Mouse (Mus musculus) thymus, adult 2 months (tissue): Measurements from ENCODE around the gene Ntrk2. TPM values are rescaled to one million over a fixed set of nuclear protein-coding genes. Genes with fewer than 3 reads are reported as not detected.

ENCODE experiments used
- DNase-seq: peaks from one replicate; pipeline ENCODE4 v3.0.0; 2021
- H3K27ac ChIP-seq: fragments of 200-500 bp; 2 replicates; pipeline ENCODE4 v1.5.1; 2012; ENCODE audit warnings: low read length, control low read depth; ENCODE audit not compliant: control insufficient read depth, insufficient read depth
- H3K27me3 ChIP-seq: fragments of 200-500 bp; 2 replicates; pipeline ENCODE4 v1.6.1; 2012; ENCODE audit warnings: mild to moderate bottlenecking, low read length, moderate library complexity, mixed read lengths; ENCODE audit not compliant: control insufficient read depth, insufficient read depth
- H3K36me3 ChIP-seq: fragments of 200-500 bp; 2 replicates; pipeline ENCODE4 v1.6.1; 2012; ENCODE audit warnings: mild to moderate bottlenecking, low read length, moderate library complexity; ENCODE audit not compliant: control insufficient read depth, insufficient read depth
- H3K4me1 ChIP-seq: fragments of 200-500 bp; replicated peaks from 2 replicates; pipeline ENCODE4 v1.6.1; 2012; ENCODE audit warnings: low read length; ENCODE audit not compliant: control insufficient read depth, insufficient read depth
- H3K4me3 ChIP-seq: fragments of 200-500 bp; 2 replicates; pipeline ENCODE4 v1.5.1; 2012; ENCODE audit warnings: mild to moderate bottlenecking, low read length, control low read depth, moderate library complexity; ENCODE audit not compliant: control insufficient read depth, insufficient read depth
- CTCF ChIP-seq: fragments of 200-500 bp; IDR thresholded peaks from 2 replicates; pipeline ENCODE4 v1.5.1; 2012; ENCODE audit warnings: mild to moderate bottlenecking, control low read depth, low read length, moderate library complexity, borderline replicate concordance; ENCODE audit not compliant: control insufficient read depth, poor library complexity, insufficient read depth; ENCODE audit errors: extremely low read depth
- POLR2A ChIP-seq: fragments of 200-500 bp; IDR thresholded peaks from 2 replicates; pipeline ENCODE4 v1.6.1; 2012; ENCODE audit warnings: mild to moderate bottlenecking, low read length, control low read depth, moderate library complexity; ENCODE audit not compliant: control insufficient read depth, poor library complexity, insufficient read depth; ENCODE audit errors: extremely low read depth
- WGBS: fragments of 180-500 bp; shearing (Covaris S2); methylation state at CpG from one replicate; pipeline ENCODE4 v1.1.7; 2018; 5-methylcytosine and 5-hydroxymethylcytosine counted together
- polyA plus RNA-seq: library from polyadenylated mRNA; depleted of rRNA; stranded (reverse); fragments of >200 nt; gene quantifications from 2 replicates; pipeline ENCODE4 v1.2.3, GENCODE M21; 2012

Gene Ntrk2
- polyA plus RNA-seq, 1 experiment = 5.7 TPM

- H3K4me1 ChIP-seq = no peaks in the 10 kb centered on the region
- H3K27ac ChIP-seq = no peak overlapping the region
- no peak overlapping the region for H3K4me3 ChIP-seq
- H3K27me3 ChIP-seq = no peaks in the 10 kb centered on the region
- no peaks in the 10 kb centered on the region for H3K36me3 ChIP-seq
- TF ChIP-seq POLR2A = no peak
- TF ChIP-seq CTCF = no peak
- 71% methylated on average over 21 of the region's 21 CpGs for WGBS
- DNase-seq = no peak
These were observed 339.5 kb downstream of the Ntrk2 start for GRCm38 (mm10) chr13:59145677-59146555.

GRCm38 (mm10) chr13:59146616-59147015 is 340.2 kb downstream of the Ntrk2 start:
- no peak for TF ChIP-seq CTCF
- TF ChIP-seq POLR2A = no peak
- no peak for DNase-seq
- Histone ChIP-seq H3K4me1 (no peaks in the 10 kb centered on the region), H3K27me3 (no peaks in the 10 kb centered on the region), H3K36me3 (no peaks in the 10 kb centered on the region), H3K27ac (no peak overlapping the region), H3K4me3 (no peak overlapping the region)
- WGBS = 93% methylated on average over 7 of the region's 7 CpGs

- Histone ChIP-seq H3K27me3 (no peaks in the 10 kb centered on the region), H3K27ac (no peak overlapping the region), H3K4me3 (no peak overlapping the region), H3K4me1 (no peaks in the 10 kb centered on the region), H3K36me3 (no peaks in the 10 kb centered on the region)
- TF ChIP-seq POLR2A (no peak), CTCF (no peak)
- no peak for DNase-seq
- 89% methylated on average over 4 of the region's 4 CpGs for WGBS
These were observed 341.6 kb downstream of the Ntrk2 start for GRCm38 (mm10) chr13:59147976-59148375.

GRCm38 (mm10) chr13:59148793-59149192 is 342.4 kb downstream of the Ntrk2 start:
- DNase-seq = no peak
- WGBS = 80% methylated on average over 10 of the region's 10 CpGs
- Histone ChIP-seq H3K27ac (no peak overlapping the region), H3K4me1 (no peaks in the 10 kb centered on the region), H3K36me3 (no peaks in the 10 kb centered on the region), H3K4me3 (no peak overlapping the region), H3K27me3 (no peaks in the 10 kb centered on the region)
- TF ChIP-seq POLR2A = no peak
- no peak for TF ChIP-seq CTCF

- no peak overlapping the region for H3K27ac ChIP-seq
- DNase-seq = no peak
- 52% methylated on average over 8 of the region's 8 CpGs for whole genome bisulfite sequencing
- H3K27me3 ChIP-seq = no peaks in the 10 kb centered on the region
- H3K4me3 ChIP-seq = no peak overlapping the region
- no peak for TF ChIP-seq POLR2A
- TF ChIP-seq CTCF = no peak
- H3K4me1 ChIP-seq = no peaks in the 10 kb centered on the region
- no peaks in the 10 kb centered on the region for H3K36me3 ChIP-seq
These were observed 357.6 kb downstream of the Ntrk2 start for GRCm38 (mm10) chr13:59164015-59164414.

- H3K4me3 ChIP-seq = no peak overlapping the region
- 88% methylated on average over 8 of the region's 8 CpGs for WGBS
- H3K27me3 ChIP-seq = no peaks in the 10 kb centered on the region
- no peaks in the 10 kb centered on the region for H3K36me3 ChIP-seq
- H3K4me1 ChIP-seq = no peaks in the 10 kb centered on the region
- TF ChIP-seq POLR2A = no peak
- TF ChIP-seq CTCF = no peak
- no peak overlapping the region for H3K27ac ChIP-seq
- no peak for DNase-seq
These were observed 367.5 kb downstream of the Ntrk2 start for GRCm38 (mm10) chr13:59173840-59174239.
